Mouse (Mus musculus) testis, adult 2 months (tissue): ENCODE results near the gene Ext2. TPM values are rescaled to one million over a fixed set of nuclear protein-coding genes. Genes with fewer than 3 reads are reported as not detected.

Experiments used
- H3K27ac ChIP-seq: fragments of 200-500 bp; 2 replicates; pipeline ENCODE4 v1.5.1; 2012; ENCODE audit warnings: low read depth, low read length; ENCODE audit not compliant: control insufficient read depth, insufficient read depth
- H3K27me3 ChIP-seq: fragments of 200-500 bp; 2 replicates; pipeline ENCODE4 v1.6.1; 2012; ENCODE audit warnings: mild to moderate bottlenecking, low read length, moderate library complexity; ENCODE audit not compliant: control insufficient read depth, insufficient read depth
- H3K36me3 ChIP-seq: fragments of 200-500 bp; 2 replicates; pipeline ENCODE4 v1.6.1; 2012; ENCODE audit warnings: mild to moderate bottlenecking, low read length; ENCODE audit not compliant: control insufficient read depth, insufficient read depth
- H3K4me1 ChIP-seq: fragments of 200-500 bp; 2 replicates; pipeline ENCODE4 v1.6.1; 2012; ENCODE audit warnings: low read length; ENCODE audit not compliant: control insufficient read depth, insufficient read depth
- H3K4me3 ChIP-seq: fragments of 200-500 bp; 2 replicates; pipeline ENCODE4 v1.5.1; 2012; ENCODE audit warnings: low read depth, mild to moderate bottlenecking, low read length, moderate library complexity, mixed read lengths; ENCODE audit not compliant: control insufficient read depth
- CTCF ChIP-seq: fragments of 200-500 bp; IDR thresholded peaks from 2 replicates; pipeline ENCODE4 v1.5.1; 2012; ENCODE audit warnings: low read depth, mild to moderate bottlenecking, inconsistent platforms, low read length, moderate library complexity; ENCODE audit not compliant: control insufficient read depth, insufficient read depth, insufficient replicate concordance
- POLR2A ChIP-seq: fragments of 200-500 bp; IDR thresholded peaks from 2 replicates; pipeline ENCODE4 v1.6.1; 2012; ENCODE audit warnings: low read depth, mild to moderate bottlenecking, inconsistent platforms, low read length, moderate library complexity; ENCODE audit not compliant: control insufficient read depth
- polyA plus RNA-seq: library from polyadenylated mRNA; depleted of rRNA; stranded (reverse); fragments of >200 nt; gene quantifications from 2 replicates; pipeline ENCODE4 v1.2.3, GENCODE M21; 2012

The Ext2 gene
- polyA plus RNA-seq, 1 experiment, result 17.6 TPM

DNA sequence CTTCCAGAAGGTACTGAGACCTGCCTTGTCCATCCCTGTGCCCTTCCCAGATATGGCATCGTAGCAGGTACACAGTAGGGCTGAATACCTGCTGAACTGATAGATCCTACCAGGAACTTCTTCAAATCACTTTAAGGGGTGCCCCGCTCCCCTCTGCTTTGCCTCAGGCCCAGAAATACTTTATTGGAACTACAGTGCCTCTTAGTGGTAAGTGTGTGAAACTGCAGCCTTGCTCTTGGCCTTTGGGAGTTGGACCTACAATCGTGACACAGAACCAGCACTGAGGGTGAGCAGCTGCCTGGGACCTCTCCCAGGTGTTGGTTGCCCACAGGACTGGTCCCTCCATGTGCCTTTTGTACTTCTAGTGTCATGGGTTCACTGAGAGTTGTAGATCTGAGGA lies 163.4 kb downstream of the Ext2 start:
- Histone ChIP-seq H3K4me1 (no peaks in the 10 kb centered on the region), H3K27me3 (no peaks in the 10 kb centered on the region), H3K36me3 (no peaks in the 10 kb centered on the region), H3K27ac (no peak overlapping the region), H3K4me3 (no peak overlapping the region)
- TF ChIP-seq CTCF (peak; percentile 63; the same call in 1 of the 2 replicates), POLR2A (no peak)

DNA sequence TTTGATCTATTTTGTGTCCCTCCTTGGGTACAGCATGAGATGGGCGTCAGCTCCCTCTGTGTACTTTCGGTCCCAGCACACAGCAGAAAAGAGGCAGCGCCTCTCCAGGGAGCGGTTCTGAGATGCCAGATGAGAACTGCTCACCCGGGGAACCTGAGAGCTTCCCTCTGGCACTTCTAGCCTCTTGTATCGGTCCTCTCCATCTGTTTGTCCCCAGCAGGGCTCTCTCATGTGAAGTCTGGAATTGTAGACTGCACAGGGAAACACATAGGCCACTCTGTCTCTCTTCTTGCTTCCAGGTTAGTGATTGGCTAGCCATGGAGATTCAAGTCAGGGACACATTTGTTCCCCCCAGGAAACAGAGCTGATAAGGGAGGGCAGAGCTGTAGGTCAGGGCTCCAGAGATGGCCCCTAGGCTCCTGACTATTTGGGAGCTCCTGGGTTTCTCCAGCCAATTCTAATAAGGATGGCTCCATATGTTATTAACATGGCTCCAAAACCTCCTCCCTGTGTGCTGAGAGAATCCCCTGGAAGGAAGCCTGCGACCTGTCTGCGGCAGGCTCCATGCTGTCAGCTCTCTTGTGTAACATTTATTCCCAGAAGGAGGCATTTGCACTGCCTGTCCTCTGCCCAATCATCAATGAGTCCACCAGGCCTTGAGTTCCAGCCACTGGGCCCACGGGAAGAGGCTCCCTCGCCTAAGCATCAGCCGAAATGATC lies 167.9 kb downstream of the Ext2 start:
- TF ChIP-seq POLR2A (no peak), CTCF (no peak)
- H3K27me3 ChIP-seq, result no peaks in the 10 kb centered on the region
- H3K36me3 ChIP-seq, result no peaks in the 10 kb centered on the region
- no peak overlapping the region for H3K4me3 ChIP-seq
- no peaks in the 10 kb centered on the region for H3K4me1 ChIP-seq
- H3K27ac ChIP-seq, result no peak overlapping the region

DNA sequence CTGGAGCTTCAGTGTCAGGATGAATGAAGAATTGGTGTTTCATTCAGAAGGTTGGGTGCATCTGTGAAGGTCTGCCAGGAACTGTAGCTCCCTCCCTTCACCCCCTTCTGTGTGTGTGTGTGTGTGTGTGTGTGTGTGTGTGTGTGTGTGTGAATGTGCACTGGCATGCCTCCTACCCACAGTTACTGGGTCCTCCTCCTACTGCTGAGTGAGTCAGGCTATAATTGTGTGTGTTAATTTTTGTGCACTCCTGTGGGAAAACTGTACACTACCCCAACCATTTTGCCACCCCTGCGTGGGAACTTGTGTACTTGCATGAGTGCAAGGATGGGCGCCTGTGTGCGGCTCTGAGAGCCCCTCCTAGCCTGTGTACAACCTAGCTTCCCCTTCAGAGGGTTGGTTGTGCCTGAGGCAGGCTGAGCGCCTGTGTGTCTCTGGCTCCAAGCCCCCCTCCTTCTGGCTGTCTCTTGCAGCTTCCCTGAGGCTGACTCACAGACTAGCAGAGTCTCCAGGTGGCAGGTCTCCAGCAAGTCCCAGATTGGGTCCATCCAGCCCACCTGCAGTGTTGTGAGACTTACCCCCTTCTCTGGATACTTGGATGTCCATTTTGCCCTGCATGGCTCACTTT lies 173.0 kb downstream of the Ext2 start:
- Histone ChIP-seq H3K27me3 (peaks cover 2% of the 10 kb centered on the region; the same call in 1 of the 2 replicates), H3K4me1 (peaks cover 10% of the 10 kb centered on the region; the same call in 1 of the 2 replicates), H3K27ac (no peak overlapping the region), H3K4me3 (no peak overlapping the region), H3K36me3 (no peaks in the 10 kb centered on the region)
- TF ChIP-seq POLR2A (no peak), CTCF (no peak)

DNA sequence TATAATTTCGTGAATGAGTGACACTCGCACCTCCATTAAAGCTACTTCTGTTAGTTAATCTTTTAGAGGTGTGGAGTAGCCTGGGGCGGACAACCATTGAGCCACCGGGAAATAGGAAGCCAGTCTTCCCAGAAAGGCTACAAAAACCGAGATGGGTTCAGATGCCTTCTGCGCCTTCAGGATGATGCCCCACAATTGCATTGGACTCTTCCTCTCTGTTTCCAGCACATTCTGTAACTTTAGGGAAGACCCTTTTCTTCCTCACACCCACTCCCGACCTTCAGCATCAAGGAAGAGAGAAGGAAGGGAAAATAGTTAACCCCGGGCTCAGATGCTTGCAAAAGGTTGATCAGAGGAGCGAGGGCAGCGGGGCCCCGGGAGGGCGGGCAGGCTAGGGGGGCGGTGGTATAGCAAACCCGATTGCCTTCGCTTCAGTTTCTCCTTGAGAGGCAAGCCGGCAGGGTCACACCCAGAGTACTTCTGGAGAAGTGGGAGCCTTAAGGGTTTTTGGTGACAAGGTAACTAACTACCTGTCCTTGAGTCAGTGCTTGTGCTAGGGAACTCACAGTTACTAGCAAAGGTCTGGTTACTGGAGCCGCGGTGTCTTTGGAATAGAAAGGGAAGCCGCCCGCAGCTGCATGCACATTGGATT lies 174.3 kb downstream of the Ext2 start:
- Histone ChIP-seq H3K27ac (no peak overlapping the region), H3K4me1 (peaks cover 10% of the 10 kb centered on the region; the same call in 1 of the 2 replicates), H3K36me3 (no peaks in the 10 kb centered on the region), H3K27me3 (peaks cover 3% of the 10 kb centered on the region; the same call in 1 of the 2 replicates), H3K4me3 (no peak overlapping the region)
- TF ChIP-seq CTCF, result no peak
- no peak for TF ChIP-seq POLR2A

DNA sequence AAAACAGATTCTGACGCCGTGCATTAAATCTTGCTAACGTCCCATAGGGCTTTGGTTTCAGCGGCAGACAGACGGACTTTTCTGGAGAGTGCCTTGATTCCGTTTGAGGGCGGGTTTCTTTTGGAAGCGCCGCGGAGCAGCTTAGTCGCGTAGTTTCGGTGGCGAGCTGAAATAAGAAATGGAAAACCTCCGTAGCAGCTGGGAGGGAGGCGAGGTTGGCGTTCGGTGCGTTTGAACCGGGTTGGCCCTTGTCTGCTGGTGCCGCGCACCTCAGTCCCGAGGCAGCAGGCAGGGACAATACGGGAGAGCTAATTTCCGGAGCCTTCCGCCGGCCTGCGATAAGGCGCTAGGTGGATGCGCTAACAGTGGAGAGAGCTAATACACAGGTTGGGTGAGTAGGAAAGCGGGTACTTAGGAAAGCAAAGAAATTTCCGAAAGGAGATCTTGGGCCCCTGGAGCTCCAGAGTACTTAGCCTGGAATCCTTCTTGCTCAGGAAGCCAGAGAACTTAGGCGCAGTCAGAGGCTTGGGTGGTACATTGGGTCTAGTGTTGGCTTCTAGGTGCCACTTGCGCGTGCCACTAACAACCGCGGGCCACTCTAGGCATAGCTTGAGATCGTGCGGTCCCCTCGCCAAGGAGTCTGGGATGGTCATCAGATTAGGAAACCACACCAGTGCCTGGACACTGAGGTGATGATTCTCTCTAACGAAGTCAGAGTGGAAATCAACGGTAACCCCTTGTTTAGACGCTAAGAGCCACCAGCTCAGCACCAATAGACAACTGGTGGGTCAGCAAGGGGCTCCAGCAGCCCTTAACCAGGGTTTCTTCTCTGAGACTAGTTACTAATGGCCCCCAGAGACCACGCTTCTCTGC lies 175.1 kb downstream of the Ext2 start:
- H3K27me3 ChIP-seq, result peaks cover 4% of the 10 kb centered on the region; the same call in 1 of the 2 replicates
- no peak for TF ChIP-seq CTCF
- no peak for TF ChIP-seq POLR2A
- no peaks in the 10 kb centered on the region for H3K36me3 ChIP-seq
- peaks cover 16% of the 10 kb centered on the region for H3K4me1 ChIP-seq
- no peak overlapping the region for H3K27ac ChIP-seq
- H3K4me3 ChIP-seq, result no peak overlapping the region; the same call in 1 of the 2 replicates

DNA sequence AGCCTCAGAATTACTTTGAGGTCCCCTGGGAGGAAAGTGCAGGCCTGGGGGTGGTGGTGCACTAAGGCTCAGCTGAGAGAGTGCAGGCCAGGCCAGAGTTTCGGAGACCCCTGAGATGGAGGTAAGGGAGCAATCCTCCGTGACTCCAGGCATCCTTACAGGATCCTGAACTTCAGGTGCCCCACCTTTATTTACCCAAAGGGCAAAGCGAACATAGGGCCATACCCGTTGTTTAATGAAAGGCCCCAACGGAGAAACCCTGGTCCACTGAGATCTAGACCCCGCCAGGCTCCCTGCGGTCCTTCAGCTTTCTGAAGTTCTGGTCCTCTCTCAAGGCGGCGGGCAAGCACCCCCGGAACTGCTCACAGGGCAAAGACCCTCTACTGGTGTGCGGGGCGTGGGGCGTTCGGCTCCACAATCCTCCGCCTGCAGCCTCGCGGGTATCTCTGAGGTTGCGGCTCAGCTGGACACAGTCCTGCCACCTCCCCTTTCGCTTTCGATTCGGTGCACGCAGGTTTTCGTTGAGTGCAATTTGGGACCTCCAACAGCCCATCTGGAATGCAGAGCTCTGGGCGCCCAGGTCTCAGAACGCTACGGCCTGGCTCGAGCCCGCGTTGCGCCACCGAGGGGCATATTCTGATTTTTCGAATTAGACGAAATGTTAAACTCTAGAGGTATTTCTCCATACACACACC lies 176.6 kb downstream of the Ext2 start:
- H3K4me1 ChIP-seq, result peaks cover 16% of the 10 kb centered on the region
- H3K4me3 ChIP-seq, result no peak overlapping the region
- H3K36me3 ChIP-seq, result no peaks in the 10 kb centered on the region
- no peak overlapping the region for H3K27ac ChIP-seq
- peaks cover 4% of the 10 kb centered on the region; the same call in 1 of the 2 replicates for H3K27me3 ChIP-seq
- TF ChIP-seq CTCF (no peak), POLR2A (no peak)
